Mouse (Mus musculus): ENCODE results near the gene Gramd1b.

Gene Gramd1b

DNA sequence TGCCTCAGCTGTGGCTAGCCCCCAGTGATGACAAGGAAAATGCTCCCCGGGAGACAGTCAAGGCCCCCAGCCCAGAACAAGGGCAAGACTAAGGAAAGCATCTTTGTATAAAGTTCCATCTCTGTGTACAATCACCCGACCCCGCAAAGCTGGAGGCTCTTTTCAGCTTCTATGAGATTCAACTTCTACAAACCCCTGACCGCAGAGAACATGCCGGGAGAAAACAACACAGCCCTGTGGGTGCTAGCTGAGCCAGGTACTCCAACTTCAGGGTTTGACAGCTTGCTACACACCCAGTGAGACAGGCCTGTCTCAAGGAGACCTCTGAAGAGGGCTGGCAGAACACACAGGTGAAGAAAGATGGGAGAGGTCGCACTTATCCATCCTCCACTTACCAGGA lies 155.7 kb downstream of the Gramd1b start:
- DNase-seq (ENCODE audit: inconsistent age in 2 of 2, low spot score in 1 of 2) = no peak

DNA sequence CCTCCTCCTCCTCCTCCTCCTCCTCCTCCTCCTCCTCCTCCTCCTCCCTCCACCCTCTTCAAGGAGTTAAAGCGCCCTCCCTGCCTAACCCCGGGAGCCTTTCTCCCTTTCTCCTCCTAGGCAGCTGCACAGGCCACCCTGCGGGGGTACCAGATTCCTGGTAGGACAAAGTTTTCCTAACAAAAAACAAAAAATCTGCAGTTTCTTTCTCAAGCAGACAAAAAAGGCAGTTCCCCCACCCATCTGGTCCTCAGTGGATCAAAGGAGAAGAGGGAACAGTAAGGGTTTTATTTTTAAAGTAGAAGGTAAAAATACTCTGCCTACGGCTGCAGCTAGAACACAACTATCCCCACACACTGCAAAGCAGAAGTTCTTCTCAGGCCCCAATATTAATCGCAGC lies 156.2 kb downstream of the Gramd1b start:
- no peak for DNase-seq (ENCODE audit: inconsistent age in 2 of 2, low spot score in 1 of 2)

- DNase-seq (ENCODE audit: inconsistent age in 2 of 2, low spot score in 1 of 2) = peak in 1 of 2 experiments; percentile 70
Observed at GRCm38 (mm10) chr9:40374533-40374971, 156.6 kb downstream of the Gramd1b start.

DNA sequence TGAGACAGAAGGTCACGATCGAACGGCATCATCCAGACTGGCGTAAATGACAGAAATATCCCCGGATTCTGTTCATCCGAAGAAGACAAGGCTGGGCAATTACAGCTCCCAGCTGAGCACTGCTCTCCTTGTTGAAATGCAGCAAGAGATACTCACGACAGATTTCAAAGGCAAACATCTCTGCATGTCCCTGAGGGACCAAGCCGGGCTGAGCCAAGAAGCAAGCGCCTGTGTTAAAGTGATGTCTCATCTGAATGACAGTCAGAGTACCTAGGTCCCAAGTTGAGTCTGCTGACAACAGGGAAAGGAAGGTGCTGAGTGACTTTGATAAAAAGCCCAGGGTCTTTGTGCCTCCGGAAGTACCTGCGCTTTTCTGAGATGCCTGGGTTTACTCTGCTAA lies 157.1 kb downstream of the Gramd1b start:
- no peak for DNase-seq (ENCODE audit: inconsistent age in 2 of 2, low spot score in 1 of 2)

GRCm38 (mm10) chr9:40370151-40370550 lies 161.0 kb downstream of the Gramd1b start:
- no peak for DNase-seq (ENCODE audit: inconsistent age in 2 of 2, low spot score in 1 of 2)

GRCm38 (mm10) chr9:40366795-40367194 lies 164.4 kb downstream of the Gramd1b start:
- peak in 1 of 2 experiments; percentile 62 for DNase-seq (ENCODE audit: inconsistent age in 2 of 2, low spot score in 1 of 2)

DNA sequence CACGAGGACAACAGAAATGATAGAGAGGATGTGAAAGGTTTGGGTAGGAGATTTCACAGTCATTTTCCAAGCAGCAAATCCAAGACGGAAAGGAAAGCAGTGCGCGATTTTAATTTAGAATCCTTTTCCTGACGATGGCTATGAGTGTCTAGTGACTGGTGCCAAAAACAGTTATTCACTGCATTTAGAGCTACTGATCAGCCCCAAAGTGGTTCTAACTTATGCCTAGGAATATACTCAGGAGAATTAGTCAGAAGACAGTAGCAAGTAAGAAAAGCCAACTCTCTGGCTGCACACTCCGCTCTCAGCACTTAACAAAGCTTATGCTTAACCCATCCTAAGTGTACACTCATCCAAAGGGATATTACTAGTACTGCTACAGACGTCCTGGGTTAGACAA lies 166.9 kb downstream of the Gramd1b start:
- peak in 1 of 2 experiments; percentile 64 for DNase-seq (ENCODE audit: inconsistent age in 2 of 2, low spot score in 1 of 2)

- DNase-seq (ENCODE audit: inconsistent age in 2 of 2, low spot score in 1 of 2) = no peak
Observed at GRCm38 (mm10) chr9:40361970-40362369, 169.2 kb downstream of the Gramd1b start.

DNA sequence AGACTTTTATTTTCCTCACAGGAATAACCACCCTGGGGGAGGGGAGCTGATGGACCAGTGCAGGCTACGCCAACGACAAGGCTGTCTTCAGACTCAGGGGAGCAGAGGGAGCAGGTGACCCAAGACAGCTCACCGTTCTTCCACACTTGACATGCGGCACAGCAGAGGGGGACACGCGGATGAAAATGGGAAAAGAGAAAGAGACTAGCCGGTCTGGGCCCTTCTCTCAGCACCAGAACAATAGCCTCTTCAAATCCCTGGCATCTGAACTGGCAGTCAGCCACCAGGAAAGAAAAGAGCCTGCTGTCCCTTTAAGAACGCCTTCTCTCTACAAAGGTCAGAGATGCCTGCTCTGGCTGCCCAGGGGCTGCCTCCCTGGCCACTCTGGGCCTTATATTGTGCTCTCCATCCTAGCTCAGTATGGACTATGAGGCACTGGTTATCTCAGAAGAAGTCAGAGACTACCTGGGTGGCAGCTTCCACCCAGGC lies 172.7 kb downstream of the Gramd1b start:
- DNase-seq (ENCODE audit: inconsistent age in 2 of 2, low spot score in 1 of 2) = peak in 1 of 2 experiments; percentile 58

- peak in 1 of 2 experiments; percentile 58 for DNase-seq (ENCODE audit: inconsistent age in 2 of 2, low spot score in 1 of 2)
Observed at GRCm38 (mm10) chr9:40356768-40357446, 174.3 kb downstream of the Gramd1b start.

DNA sequence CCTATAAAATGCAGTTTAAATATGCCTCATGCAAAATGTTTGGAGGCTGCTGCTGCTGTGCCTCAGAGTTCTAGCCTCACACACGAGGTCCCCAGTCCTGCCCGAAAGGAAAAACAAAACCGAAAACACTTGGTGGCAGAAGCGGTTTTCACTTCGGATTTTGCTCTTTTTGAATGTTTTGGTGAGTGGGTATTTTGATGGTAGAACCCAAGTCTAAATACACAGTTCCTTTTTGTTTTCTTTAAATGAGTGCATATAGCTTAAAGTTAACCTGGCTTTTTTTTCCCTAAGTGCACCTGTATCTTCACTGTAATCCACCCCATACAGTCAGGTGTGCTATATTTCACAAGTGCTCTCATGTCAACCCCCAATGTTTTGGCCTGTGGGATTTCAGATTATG lies 174.8 kb downstream of the Gramd1b start:
- no peak for DNase-seq (ENCODE audit: inconsistent age in 2 of 2, low spot score in 1 of 2)

- no peak for DNase-seq (ENCODE audit: inconsistent age in 2 of 2, low spot score in 1 of 2)
Observed at GRCm38 (mm10) chr9:40355406-40355805, 175.8 kb downstream of the Gramd1b start.

DNA sequence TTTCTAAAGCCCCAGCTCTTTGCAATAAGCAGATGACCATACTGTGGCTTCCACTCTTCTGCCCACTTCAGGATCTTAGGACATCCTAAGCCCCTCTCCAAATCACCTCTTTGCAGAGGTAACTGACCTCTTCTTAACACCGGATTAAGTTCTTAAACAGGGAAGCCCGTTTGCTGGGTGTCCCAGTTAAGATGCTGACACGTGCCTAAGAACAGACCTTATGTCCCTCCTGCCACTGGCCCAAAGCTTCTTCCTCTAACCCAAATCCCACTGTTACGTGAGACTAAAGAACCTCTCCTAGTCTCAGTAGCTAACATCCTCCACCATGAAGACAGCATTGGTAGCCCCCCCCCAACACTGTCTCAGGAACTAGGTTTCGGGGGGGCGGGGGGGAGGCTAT lies 177.6 kb downstream of the Gramd1b start:
- no peak for DNase-seq (ENCODE audit: inconsistent age in 2 of 2, low spot score in 1 of 2)

DNA sequence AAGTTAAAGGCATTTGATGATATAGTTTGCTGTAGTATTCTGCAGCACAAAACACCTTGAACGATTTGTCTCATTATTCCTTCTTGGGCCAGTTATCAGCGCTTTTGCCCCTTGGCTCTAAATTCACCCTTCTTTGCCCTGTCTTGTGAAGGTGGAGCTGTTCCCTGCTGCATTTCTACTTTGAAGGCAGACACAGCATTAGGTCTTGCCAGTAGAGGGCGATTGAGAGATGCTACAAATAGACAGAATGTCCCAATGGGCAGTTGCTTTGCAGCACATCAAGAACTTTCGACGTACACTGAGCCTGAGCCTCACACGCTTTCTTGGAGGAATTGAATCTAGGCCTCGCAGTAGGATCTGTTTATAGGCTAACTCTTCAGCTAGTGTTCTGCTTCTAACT lies 180.5 kb downstream of the Gramd1b start:
- DNase-seq (ENCODE audit: inconsistent age in 2 of 2, low spot score in 1 of 2) = peak in 1 of 2 experiments; percentile 60

GRCm38 (mm10) chr9:40350052-40350451 lies 181.1 kb downstream of the Gramd1b start:
- DNase-seq (ENCODE audit: inconsistent age in 2 of 2, low spot score in 1 of 2) = no peak

DNA sequence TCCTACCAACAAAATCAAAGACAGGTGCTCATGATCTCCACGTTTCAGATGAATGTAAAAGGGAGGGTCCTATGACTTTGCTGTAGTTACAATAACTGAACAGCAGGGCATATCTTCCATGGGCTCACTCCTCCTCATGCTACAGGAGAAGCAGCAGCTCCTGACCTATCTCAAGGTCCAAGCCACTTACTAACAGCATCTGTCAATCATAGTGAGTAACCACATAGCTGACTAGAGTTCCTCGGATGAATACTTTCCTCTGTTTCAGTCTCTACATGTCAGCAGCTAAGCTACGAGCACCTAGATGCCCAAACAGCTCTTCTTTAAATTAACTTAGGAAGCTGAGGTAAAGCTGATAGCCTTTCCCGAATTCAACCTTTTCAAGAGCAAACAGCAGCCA lies 181.6 kb downstream of the Gramd1b start:
- DNase-seq (ENCODE audit: inconsistent age in 2 of 2, low spot score in 1 of 2) = peak in 1 of 2 experiments; percentile 63

- peak; percentile 50 to 68 for DNase-seq (ENCODE audit: inconsistent age in 2 of 2, low spot score in 1 of 2)
Observed at GRCm38 (mm10) chr9:40348714-40349233, 182.4 kb downstream of the Gramd1b start.

DNA sequence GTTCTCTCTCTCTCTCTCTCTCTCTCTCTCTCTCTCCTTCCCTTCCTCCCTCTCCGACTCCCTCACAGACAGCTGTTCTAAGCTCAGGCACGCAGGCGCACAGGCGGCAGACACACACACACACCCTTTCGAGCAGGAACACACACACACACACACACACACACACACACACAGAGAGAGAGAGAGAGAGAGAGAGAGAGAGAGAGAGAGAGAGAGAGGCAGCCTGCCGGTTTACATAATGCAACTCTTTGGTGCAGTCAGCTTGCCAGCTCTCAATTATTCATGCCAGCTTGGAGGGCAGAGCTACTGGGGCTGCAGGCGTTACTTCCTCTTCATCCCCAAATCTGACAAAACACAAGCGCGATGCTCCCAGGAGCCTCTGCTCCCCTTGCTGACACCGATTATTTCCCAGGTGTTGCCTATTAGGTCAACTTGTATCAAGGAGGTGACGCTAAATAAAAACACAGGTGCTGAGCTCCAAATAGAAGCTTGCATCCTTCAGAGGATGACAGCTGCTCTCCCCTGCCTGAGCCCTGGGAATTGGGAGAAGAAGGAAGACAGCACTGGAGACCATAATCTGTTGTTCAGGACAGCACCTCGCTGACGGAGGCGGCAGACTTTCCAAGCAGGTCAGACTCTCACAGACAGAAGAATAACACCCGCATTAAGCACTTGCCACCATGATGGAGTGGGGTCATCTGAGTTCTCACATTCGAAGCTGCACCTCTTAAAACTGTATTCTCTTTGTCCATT lies 184.8 kb downstream of the Gramd1b start:
- DNase-seq (ENCODE audit: inconsistent age in 2 of 2, low spot score in 1 of 2) = peak; percentile 39 to 66

DNA sequence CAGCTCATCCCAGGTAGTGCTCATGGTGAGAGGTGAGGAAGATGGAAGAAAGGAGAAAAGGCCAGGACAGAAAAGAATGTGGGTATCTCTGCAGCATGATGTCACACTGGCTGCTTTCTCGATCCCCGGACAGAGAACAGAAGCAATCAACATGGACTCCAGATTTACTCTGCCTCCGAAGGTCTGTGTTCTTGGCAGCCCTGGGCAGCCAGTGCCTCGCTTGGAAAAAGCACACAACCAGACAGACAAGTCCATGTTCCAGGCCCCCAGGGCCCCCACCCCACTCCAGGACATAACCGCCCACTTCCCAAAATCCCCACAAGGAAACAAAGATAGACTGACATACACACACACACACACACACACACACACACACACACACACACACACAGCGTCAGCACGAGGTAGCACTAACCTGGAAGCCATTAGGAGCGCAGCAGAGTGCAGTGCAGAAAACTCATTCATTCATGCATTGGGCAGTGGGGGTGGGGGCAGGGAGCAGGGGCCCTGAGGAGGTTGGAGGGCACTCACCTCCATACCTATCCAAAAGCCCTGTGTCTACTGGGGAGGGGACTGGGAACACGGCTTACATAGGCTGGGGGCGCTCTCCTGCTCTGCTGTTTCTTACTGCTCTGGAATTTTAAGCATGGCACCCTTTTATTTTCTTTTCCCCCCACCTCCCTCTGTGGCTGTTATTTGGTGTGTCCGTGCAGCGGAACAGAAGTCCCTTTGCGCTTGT lies 185.5 kb downstream of the Gramd1b start:
- peak in 1 of 2 experiments; percentile 68 for DNase-seq (ENCODE audit: inconsistent age in 2 of 2, low spot score in 1 of 2)

- DNase-seq (ENCODE audit: inconsistent age in 2 of 2, low spot score in 1 of 2) = peak in 1 of 2 experiments; percentile 67
Observed at GRCm38 (mm10) chr9:40344801-40345492, 186.2 kb downstream of the Gramd1b start.

GRCm38 (mm10) chr9:40343828-40344227 lies 187.4 kb downstream of the Gramd1b start:
- DNase-seq (ENCODE audit: inconsistent age in 2 of 2, low spot score in 1 of 2) = peak in 1 of 2 experiments; percentile 58

Measured in adrenal gland, adult (tissue).